Mouse (Mus musculus) MEL (cell line): ENCODE measurements around the gene Atg4b. TPM values are rescaled to one million over a fixed set of nuclear protein-coding genes. Genes with fewer than 3 reads are reported as not detected.

ENCODE experiments used
- DNase-seq: peaks from one replicate; pipeline ENCODE4 v3.0.0; 2011; ENCODE audit warnings: low read depth, low spot score
- H3K27ac ChIP-seq: 2 replicates; pipeline ENCODE4 v1.5.1; 2012; ENCODE audit warnings: low read depth, mild to moderate bottlenecking, control low read depth, low read length, moderate library complexity; ENCODE audit not compliant: control insufficient read depth
- H3K27me3 ChIP-seq, 2 experiments: fragments of 150-350 bp in 1 of 2; sonication (generic) in 1 of 2; 2 replicates each; pipeline ENCODE4 v1.6.1; 2012; ENCODE audit warnings: low read length in 2 of 2, mild to moderate bottlenecking in 2 of 2, improper control_type of control experiment in 1 of 2, moderate library complexity in 1 of 2; ENCODE audit not compliant: insufficient read depth in 2 of 2, control insufficient read depth in 1 of 2
- H3K36me3 ChIP-seq, 2 experiments: 2 replicates each; pipeline ENCODE4 v1.6.1; 2012 to 2014; ENCODE audit warnings: low read length in 2 of 2, improper control_type of control experiment in 1 of 2, inconsistent platforms in 1 of 2, mild to moderate bottlenecking in 1 of 2; ENCODE audit not compliant: insufficient read depth in 2 of 2, control insufficient read depth in 1 of 2
- H3K4me1 ChIP-seq, 2 experiments: fragments of 150-350 bp in 1 of 2; sonication (generic) in 1 of 2; 2 replicates each; pipeline ENCODE4 v1.6.1; 2012; ENCODE audit warnings: low read length in 2 of 2, improper control_type of control experiment in 1 of 2, mild to moderate bottlenecking in 1 of 2; ENCODE audit not compliant: insufficient read depth in 2 of 2, control insufficient read depth in 1 of 2
- H3K4me3 ChIP-seq, 2 experiments: fragments of 150-350 bp in 1 of 2; sonication (generic) in 1 of 2; 2 replicates each; pipeline ENCODE4 v1.5.1; 2012; ENCODE audit warnings: low read depth in 2 of 2, low read length in 2 of 2, mild to moderate bottlenecking in 2 of 2, moderate library complexity in 2 of 2, control low read depth in 1 of 2, improper control_type of control experiment in 1 of 2; ENCODE audit not compliant: control insufficient read depth in 1 of 2, insufficient read depth in 1 of 2
- H3K79me2 ChIP-seq: 2 replicates; pipeline ENCODE4 v1.6.1; 2012; ENCODE audit warnings: mild to moderate bottlenecking, low read length, moderate library complexity; ENCODE audit not compliant: control insufficient read depth, poor library complexity, insufficient read depth
- H3K9ac ChIP-seq: 2 replicates; pipeline ENCODE4 v1.6.1; 2012; ENCODE audit warnings: low read depth, mild to moderate bottlenecking, control low read depth, low read length, moderate library complexity; ENCODE audit not compliant: control insufficient read depth, poor library complexity, severe bottlenecking
- H3K9me3 ChIP-seq: fragments of 150-350 bp; sonication (generic); replicated peaks from 2 replicates; pipeline ENCODE4 v1.6.1; 2012; ENCODE audit warnings: mild to moderate bottlenecking, low read length, improper control_type of control experiment, moderate library complexity; ENCODE audit not compliant: insufficient read depth
- CHD1 ChIP-seq: IDR thresholded peaks from 2 replicates; pipeline ENCODE4 v1.6.1; 2012; ENCODE audit warnings: low read depth, mild to moderate bottlenecking, inconsistent platforms, low read length, improper control_type of control experiment
- CHD2 ChIP-seq: IDR thresholded peaks from 2 replicates; pipeline ENCODE4 v1.6.1; 2011; ENCODE audit warnings: low read length, improper control_type of control experiment
- CTCF ChIP-seq, 3 experiments: IDR thresholded peaks in 2 of 3; conservative IDR thresholded peaks in 1 of 3; 2 replicates each; pipeline ENCODE4 v1.5.1; 2011 to 2012; ENCODE audit warnings: low read length in 3 of 3, low read depth in 2 of 3, mild to moderate bottlenecking in 2 of 3, improper control_type of control experiment in 1 of 3, inconsistent platforms in 1 of 3, mixed read lengths in 1 of 3, moderate library complexity in 1 of 3; ENCODE audit not compliant: control insufficient read depth in 1 of 3, insufficient read depth in 1 of 3, poor library complexity in 1 of 3, severe bottlenecking in 1 of 3
- E2F4 ChIP-seq: IDR thresholded peaks from 2 replicates; pipeline ENCODE4 v1.6.1; 2011; ENCODE audit warnings: low read depth, low read length, improper control_type of control experiment, borderline replicate concordance
- EP300 ChIP-seq, 2 experiments: IDR thresholded peaks; 2 replicates each; pipeline ENCODE4 v1.6.1; 2011; ENCODE audit warnings: improper control_type of control experiment in 2 of 2, low read length in 2 of 2, low read depth in 1 of 2, mild to moderate bottlenecking in 1 of 2
- ETS1 ChIP-seq: IDR thresholded peaks from 2 replicates; pipeline ENCODE4 v1.6.1; 2012; ENCODE audit warnings: low read depth, mild to moderate bottlenecking, inconsistent platforms, low read length, improper control_type of control experiment, moderate library complexity
- GATA1 ChIP-seq: IDR thresholded peaks from 2 replicates; pipeline ENCODE4 v1.6.1; 2011; ENCODE audit warnings: low read depth, low read length, improper control_type of control experiment
- HCFC1 ChIP-seq: IDR thresholded peaks from 2 replicates; pipeline ENCODE4 v1.6.1; 2012; ENCODE audit warnings: low read depth, mild to moderate bottlenecking, inconsistent platforms, low read length, improper control_type of control experiment, moderate library complexity
- JUND ChIP-seq: IDR thresholded peaks from 2 replicates; pipeline ENCODE4 v1.6.1; 2011; ENCODE audit warnings: low read depth, mild to moderate bottlenecking, improper control_type of control experiment, low read length
- KAT2A ChIP-seq: conservative IDR thresholded peaks from 2 replicates; pipeline ENCODE4 v1.6.1; 2012; ENCODE audit warnings: low read depth, low read length, improper control_type of control experiment, inconsistent platforms
- MAFK ChIP-seq: IDR thresholded peaks from 2 replicates; pipeline ENCODE4 v1.6.1; 2011; ENCODE audit warnings: low read depth, mild to moderate bottlenecking, low read length, improper control_type of control experiment, borderline replicate concordance
- MAZ ChIP-seq: IDR thresholded peaks from 2 replicates; pipeline ENCODE4 v1.6.1; 2012; ENCODE audit warnings: low read depth, mild to moderate bottlenecking, inconsistent platforms, low read length, improper control_type of control experiment
- MXI1 ChIP-seq: IDR thresholded peaks from 2 replicates; pipeline ENCODE4 v1.6.1; 2011; ENCODE audit warnings: mild to moderate bottlenecking, low read depth, low read length, improper control_type of control experiment
- MYB ChIP-seq: IDR thresholded peaks from 2 replicates; pipeline ENCODE4 v1.6.1; 2011; ENCODE audit warnings: mild to moderate bottlenecking, low read depth, low read length, improper control_type of control experiment
- MYC ChIP-seq: IDR thresholded peaks from 2 replicates; pipeline ENCODE4 v1.6.1; 2011; ENCODE audit warnings: low read depth, mild to moderate bottlenecking, low read length, improper control_type of control experiment, moderate library complexity
- NRF1 ChIP-seq: IDR thresholded peaks from 2 replicates; pipeline ENCODE4 v1.6.1; 2014; ENCODE audit warnings: low read depth, mild to moderate bottlenecking, inconsistent platforms, low read length, improper control_type of control experiment, moderate library complexity; ENCODE audit not compliant: poor library complexity, insufficient read depth, severe bottlenecking
- POLR2A ChIP-seq, 2 experiments: IDR thresholded peaks; 2 replicates each; pipeline ENCODE4 v1.6.1; 2011 to 2012; ENCODE audit warnings: low read length in 2 of 2, mild to moderate bottlenecking in 2 of 2, control low read depth in 1 of 2, improper control_type of control experiment in 1 of 2, low read depth in 1 of 2, moderate library complexity in 1 of 2; ENCODE audit not compliant: control insufficient read depth in 1 of 2, insufficient read depth in 1 of 2, poor library complexity in 1 of 2
- POLR2AphosphoS2 ChIP-seq: IDR thresholded peaks from 2 replicates; pipeline ENCODE4 v1.6.1; 2011; ENCODE audit warnings: low read length, improper control_type of control experiment
- RAD21 ChIP-seq: IDR thresholded peaks from 2 replicates; pipeline ENCODE4 v1.6.1; 2011; ENCODE audit warnings: mild to moderate bottlenecking, low read depth, low read length, improper control_type of control experiment
- SIN3A ChIP-seq: IDR thresholded peaks from 2 replicates; pipeline ENCODE4 v1.6.1; 2012; ENCODE audit warnings: low read length, improper control_type of control experiment, inconsistent platforms
- SMC3 ChIP-seq: IDR thresholded peaks from 2 replicates; pipeline ENCODE4 v1.6.1; 2011; ENCODE audit warnings: low read depth, low read length, improper control_type of control experiment
- TAL1 ChIP-seq: IDR thresholded peaks from 2 replicates; pipeline ENCODE4 v1.6.1; 2012; ENCODE audit warnings: mild to moderate bottlenecking, inconsistent platforms, low read length, moderate library complexity, mixed read lengths
- TBP ChIP-seq: IDR thresholded peaks from 2 replicates; pipeline ENCODE4 v1.8.0; 2011; ENCODE audit warnings: low read depth, low read length, improper control_type of control experiment
- TCF12 ChIP-seq: IDR thresholded peaks from 2 replicates; pipeline ENCODE4 v1.6.1; 2014; ENCODE audit warnings: low read depth, mild to moderate bottlenecking, inconsistent platforms, low read length, improper control_type of control experiment, moderate library complexity
- UBTF ChIP-seq: IDR thresholded peaks from 2 replicates; pipeline ENCODE4 v1.6.1; 2012; ENCODE audit warnings: low read depth, mild to moderate bottlenecking, inconsistent platforms, low read length, improper control_type of control experiment, moderate library complexity, borderline replicate concordance; ENCODE audit not compliant: insufficient read depth
- USF1 ChIP-seq: IDR thresholded peaks from 2 replicates; pipeline ENCODE4 v1.6.1; 2014; ENCODE audit warnings: low read depth, mild to moderate bottlenecking, inconsistent platforms, low read length, improper control_type of control experiment, moderate library complexity
- USF2 ChIP-seq, 2 experiments: IDR thresholded peaks; 2 replicates each; pipeline ENCODE4 v1.6.1; 2011 to 2012; ENCODE audit warnings: improper control_type of control experiment in 2 of 2, low read length in 2 of 2, borderline replicate concordance in 1 of 2, inconsistent platforms in 1 of 2, low read depth in 1 of 2, mild to moderate bottlenecking in 1 of 2; ENCODE audit not compliant: insufficient read depth in 1 of 2
- ZC3H11A ChIP-seq: IDR thresholded peaks from 2 replicates; pipeline ENCODE4 v1.6.1; 2012; ENCODE audit warnings: low read depth, mild to moderate bottlenecking, inconsistent platforms, low read length, improper control_type of control experiment
- ZKSCAN1 ChIP-seq: IDR thresholded peaks from 2 replicates; pipeline ENCODE4 v1.6.1; 2012; ENCODE audit warnings: low read depth, mild to moderate bottlenecking, inconsistent platforms, low read length, improper control_type of control experiment, moderate library complexity
- ZNF384 ChIP-seq: IDR thresholded peaks from 2 replicates; pipeline ENCODE4 v1.6.1; 2012; ENCODE audit warnings: low read depth, mild to moderate bottlenecking, inconsistent platforms, low read length, improper control_type of control experiment
- polyA plus RNA-seq, 2 experiments: library from polyadenylated mRNA; stranded (reverse) in 1 of 2; unstranded in 1 of 2; fragments of >175 nt in 1 of 2; fragments of >200 nt in 1 of 2; gene quantifications; 2 replicates each; pipeline versions ENCODE4 v1.2.1 to v1.2.4; 2012; ENCODE audit warnings: low replicate concordance in 2 of 2, low read depth in 1 of 2; ENCODE audit not compliant: insufficient read length in 2 of 2, insufficient read depth in 1 of 2, missing spikeins in 1 of 2
- total RNA-seq: library from RNA; depleted of rRNA; stranded (reverse); fragments of 300-350 nt; gene quantifications from 2 replicates; pipeline ENCODE4 v1.2.3, GENCODE M21; 2012

The Atg4b gene
- total and polyA plus RNA-seq, 3 experiments, result 57.9 to 121 TPM; not detected in 1

DNA sequence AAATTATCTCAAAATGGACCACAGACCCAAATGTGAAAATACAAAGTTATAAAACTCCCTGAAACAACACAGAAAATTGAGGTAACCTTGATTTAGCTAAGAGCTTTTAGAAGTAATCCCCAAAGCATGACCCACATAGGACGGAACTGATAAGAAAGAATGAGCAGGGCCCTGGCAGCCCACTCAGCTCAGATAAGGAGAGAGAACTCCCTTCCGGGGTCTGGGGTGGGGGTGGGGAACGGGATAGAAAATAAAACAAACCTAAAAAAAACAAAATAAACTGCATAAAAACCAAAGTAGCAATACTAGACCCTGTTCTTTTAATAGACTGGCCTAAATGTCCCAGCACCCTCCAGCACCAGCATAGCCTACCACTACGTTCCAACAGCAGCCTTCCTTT is 9.3 kb upstream of the Atg4b start (continued):
- TF ChIP-seq TCF12 (peak; percentile 95), USF2 (IDR thresholded peaks at IDR 0.05; ENCODE audit: borderline replicate concordance in 1 of 2, insufficient read depth in 1 of 2, low read depth in 1 of 2, low read length in 2 of 2) (no peak), CHD2 (peak; percentile 80), ETS1 (peak; percentile 93), JUND (no peak), MYC (no peak), ZKSCAN1 (peak; percentile 54; the same call in 1 of the 2 replicates), MAFK (peak; percentile 51; the same call in 1 of the 2 replicates), TAL1 (peak; percentile 71), POLR2AphosphoS2 (no peak), E2F4 (no peak), RAD21 (no peak), ZNF384 (peak; percentile 60), MYB (no peak), NRF1 (no peak), GATA1 (peak; percentile 97), MAZ (peak; percentile 45; the same call in 1 of the 2 replicates), USF1 (no peak), SMC3 (peak; percentile 18; the same call in 1 of the 2 replicates), CHD1 (no peak), POLR2A (IDR thresholded peaks at IDR 0.05; ENCODE audit: control insufficient read depth in 1 of 2, insufficient read depth in 1 of 2, low read depth in 1 of 2, low read length in 2 of 2, poor library complexity in 1 of 2) (no peak), KAT2A (no peak)

DNA sequence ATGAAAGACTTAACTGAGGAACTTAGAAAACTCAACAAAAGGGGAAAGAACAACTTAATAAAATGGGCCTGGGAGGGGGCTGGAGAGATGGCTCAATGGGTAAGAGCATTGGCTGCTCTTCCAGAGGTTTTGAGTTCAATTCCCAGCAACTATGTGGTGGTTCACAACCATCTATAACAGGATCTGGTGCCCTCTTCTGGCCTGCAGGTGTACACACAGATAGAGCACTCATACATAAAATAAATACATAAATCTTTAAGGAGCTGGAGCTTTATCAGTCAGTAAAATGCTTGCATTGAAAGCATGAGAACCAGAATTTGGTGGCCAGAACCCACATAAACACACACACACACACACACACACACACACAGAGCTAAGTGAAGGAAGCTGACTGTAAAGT is 8.4 kb upstream of the Atg4b start:
- Histone ChIP-seq H3K9ac (no peak overlapping the region), H3K4me3 (no peak overlapping the region), H3K27me3 (no peaks in the 10 kb centered on the region), H3K9me3 (no peaks in the 10 kb centered on the region), H3K79me2 (peaks cover 24% of the 10 kb centered on the region), H3K36me3 (peaks cover 4 to 20% of the 10 kb centered on the region in 2 experiments), H3K4me1 (peaks cover 15 to 16% of the 10 kb centered on the region in 2 experiments), H3K27ac (peak overlapping the region; percentile 67; the same call in 1 of the 2 replicates)
- TF ChIP-seq CHD2, result no peak
- TF ChIP-seq GATA1, result 0 out of 2 replicates have a peak, but pooled peaks have one; percentile 2
- TF ChIP-seq CTCF (IDR thresholded peaks at IDR 0.05 in 2 of 3, conservative IDR thresholded peaks at IDR 0.05 in 1 of 3; ENCODE audit: control insufficient read depth in 1 of 3, insufficient read depth in 1 of 3, low read depth in 2 of 3, low read length in 3 of 3, poor library complexity in 1 of 3, severe bottlenecking in 1 of 3), result peak; percentile 47 to 73 (median 60)
- no peak for TF ChIP-seq EP300 (IDR thresholded peaks at IDR 0.05; ENCODE audit: low read depth in 1 of 2, low read length in 2 of 2)
- TF ChIP-seq UBTF, result no peak
- TF ChIP-seq ETS1, result 0 out of 2 replicates have a peak, but pooled peaks have one; percentile 10
- 0 out of 2 replicates have a peak, but pooled peaks have one; percentile 1 for TF ChIP-seq MXI1
- TF ChIP-seq TBP, result 0 out of 2 replicates have a peak, but pooled peaks have one; percentile 42
- 0 out of 2 replicates have a peak, but pooled peaks have one; percentile 11 for TF ChIP-seq TCF12
- TF ChIP-seq ZC3H11A, result peak; percentile 69
- peak; percentile 26; the same call in 1 of the 2 replicates for TF ChIP-seq SIN3A
- peak; percentile 65 for TF ChIP-seq RAD21
- 0 out of 2 replicates have a peak, but pooled peaks have one; percentile 28 for TF ChIP-seq HCFC1
- TF ChIP-seq SMC3, result peak; percentile 66
- DNase-seq, result peak; percentile 80
